Mouse (Mus musculus): ENCODE data around the gene Plcz1.

The Plcz1 gene

DNA sequence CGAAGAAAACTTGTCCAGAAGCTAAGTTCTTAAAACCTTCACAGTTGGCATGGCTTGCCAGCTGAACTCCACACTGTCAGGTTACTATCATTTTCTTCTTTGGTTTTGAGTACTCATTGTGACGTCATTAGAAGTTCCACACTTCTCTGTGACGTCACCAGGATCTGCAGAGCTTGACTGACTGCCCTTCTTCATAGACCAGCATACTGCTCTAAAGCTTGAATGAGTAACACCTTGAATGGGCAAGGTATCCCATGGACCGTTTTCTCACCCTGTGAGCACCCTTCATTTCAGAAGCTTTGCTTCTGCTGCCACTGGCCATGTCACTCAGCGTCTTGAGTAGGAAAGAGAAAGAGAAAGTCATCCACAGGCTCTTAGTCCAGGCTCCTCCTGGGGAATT is at the start of gene Plcz1:
TSS of gene Plcz1 (minus strand) at position 101 of the 400 bp plus-strand sequence.
- no peak for DNase-seq (ENCODE audit: inconsistent ontology term)

DNA sequence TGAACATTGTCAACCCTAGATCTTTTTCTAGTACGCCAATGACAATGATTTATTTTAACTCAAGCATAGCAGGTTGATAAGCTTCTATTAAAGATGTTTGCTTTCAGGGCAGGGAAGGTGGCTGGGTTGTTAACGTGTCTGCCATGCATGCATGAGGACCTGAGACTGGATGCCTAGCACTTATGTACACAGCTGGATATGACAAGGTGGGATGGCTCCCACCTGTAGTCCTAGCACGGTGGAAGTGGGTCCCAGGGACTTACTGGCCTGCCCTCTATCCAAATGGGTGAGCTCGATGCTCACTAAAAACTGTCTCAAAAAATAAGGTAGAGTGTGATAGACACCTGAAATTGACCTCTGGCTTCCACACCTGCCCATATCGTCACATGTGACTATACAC is 48.6 kb upstream of the Plcz1 start:
- no peak for DNase-seq (ENCODE audit: inconsistent ontology term)

DNA sequence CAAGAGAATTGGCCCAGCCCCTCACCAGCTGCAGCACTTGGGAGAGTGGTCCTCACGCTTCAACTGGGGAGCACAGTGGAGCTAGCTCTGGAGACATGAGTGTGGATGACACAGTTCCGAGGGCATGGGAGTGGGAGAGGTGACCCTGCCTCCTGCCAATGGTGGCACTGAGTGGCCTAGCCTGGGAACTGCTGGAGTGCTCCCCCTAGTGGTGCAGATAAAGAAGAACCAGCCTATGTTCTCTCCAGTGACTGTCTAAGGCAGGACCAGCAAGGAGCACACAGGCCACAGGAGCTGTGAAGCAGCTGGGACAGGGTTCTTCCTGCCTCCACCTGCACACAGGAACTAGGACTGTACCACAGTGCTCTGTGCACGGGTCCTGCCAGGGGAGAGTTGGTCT is 40.5 kb upstream of the Plcz1 start:
- no peak for DNase-seq (ENCODE audit: inconsistent ontology term)

DNA sequence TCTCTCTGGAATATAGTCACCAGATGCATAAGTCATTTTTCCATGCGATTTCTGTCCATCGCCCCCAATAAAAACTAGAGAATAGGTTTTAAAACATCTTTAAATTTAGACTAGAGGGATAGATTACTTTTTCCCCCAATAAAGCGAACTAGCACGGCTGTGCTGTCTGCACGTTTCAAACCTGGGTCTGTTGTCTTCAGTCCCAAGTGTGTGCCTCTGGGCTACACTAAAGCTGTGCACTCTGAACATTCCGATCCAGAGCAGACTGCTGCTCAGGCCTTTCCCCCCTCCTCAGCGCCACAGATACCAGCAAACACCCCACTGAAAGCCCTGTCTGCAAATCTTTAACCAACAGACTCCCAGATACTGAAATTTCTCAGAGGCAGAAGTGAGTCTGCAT is 39.7 kb upstream of the Plcz1 start:
- no peak for DNase-seq (ENCODE audit: inconsistent ontology term)

DNA sequence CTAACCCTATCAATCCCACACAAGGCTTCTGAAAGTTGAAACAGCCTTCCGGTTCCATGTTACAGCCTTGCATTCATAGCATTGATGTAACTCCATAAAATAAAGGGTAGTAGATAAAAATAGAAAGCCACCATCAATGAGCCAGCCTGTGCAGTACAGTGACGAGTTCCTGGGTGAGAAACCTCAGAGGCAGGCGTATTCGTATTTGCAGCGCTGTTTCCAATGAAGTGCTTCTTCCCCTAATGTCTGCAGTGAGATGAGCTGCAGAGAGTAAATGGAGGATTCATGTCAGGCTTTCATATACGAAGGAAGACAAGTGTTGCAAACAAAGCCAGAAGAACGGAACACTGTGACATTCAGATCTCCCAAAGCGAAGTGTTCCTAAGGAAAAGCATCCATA is 27.9 kb upstream of the Plcz1 start:
- no peak for DNase-seq (ENCODE audit: inconsistent ontology term)

DNA sequence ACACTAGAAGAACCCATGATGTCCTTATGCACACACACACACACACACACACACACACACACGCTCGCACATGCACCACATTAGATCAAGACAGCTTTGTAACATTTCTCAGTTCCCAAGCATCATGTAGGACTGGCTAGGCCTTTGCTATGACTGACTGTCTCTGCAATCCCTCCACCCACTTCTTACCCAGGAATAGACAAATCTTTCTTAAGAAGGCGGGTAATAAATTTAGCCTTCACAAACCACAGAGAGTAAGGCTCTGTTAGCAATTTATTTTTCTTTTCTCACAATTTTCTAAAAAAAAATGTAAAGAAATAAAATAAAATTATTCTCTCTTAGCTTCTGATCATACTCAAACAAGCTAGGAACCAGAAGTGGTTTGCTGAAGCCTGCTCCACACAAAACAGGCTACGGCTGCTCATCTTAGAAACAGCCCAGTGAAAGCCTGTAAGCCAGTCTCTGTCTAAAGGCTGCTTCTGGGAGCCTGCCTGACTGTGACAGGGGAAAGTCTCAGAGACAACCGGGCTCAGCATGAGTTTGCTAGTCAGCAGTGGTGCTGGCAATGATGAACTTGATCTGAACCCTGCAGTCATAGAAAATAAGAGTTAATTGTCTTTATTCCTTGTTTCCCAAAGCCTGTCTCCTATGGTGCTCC is 13.1 kb upstream of the Plcz1 start:
- no peak for DNase-seq (ENCODE audit: inconsistent ontology term)

DNA sequence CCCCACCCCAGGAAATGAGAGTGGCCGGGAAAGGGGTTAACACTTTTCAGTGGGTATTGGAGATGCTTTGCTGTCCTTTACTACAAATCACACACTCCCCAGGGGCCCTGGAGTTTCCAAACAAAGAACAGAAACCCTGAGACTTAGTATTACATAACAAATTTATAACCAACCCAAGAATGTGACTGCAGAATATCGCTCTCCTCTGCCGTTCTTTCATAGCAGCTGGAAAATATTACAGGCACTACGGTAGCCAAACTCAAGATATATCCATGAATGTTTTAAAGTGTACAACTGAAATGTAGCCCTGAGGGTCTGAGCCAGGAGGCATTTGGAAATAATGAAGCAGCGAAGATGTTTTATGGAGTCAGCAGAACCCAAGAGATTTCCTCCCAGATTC is 10.2 kb upstream of the Plcz1 start:
- no peak for DNase-seq (ENCODE audit: inconsistent ontology term)

DNA sequence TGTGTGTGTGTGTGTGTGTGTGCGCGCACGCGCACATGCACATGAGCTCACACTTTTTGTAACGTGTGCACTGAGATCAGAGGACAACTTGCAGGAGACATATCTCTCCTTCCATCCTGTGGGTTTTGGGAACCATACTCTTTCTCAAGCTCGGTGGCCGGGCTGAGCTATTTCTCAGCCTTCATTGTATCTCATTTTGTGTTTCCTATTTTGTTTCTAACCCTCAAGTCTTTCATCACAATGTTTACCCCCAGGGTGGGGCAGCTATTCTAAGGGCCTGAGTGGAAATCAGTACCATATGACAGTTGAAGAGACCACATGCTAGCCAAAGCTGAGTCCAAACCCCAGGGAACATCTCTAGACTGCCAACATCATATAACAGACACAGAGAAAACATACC is 305 bp downstream of the Plcz1 start, which contains the start of gene Capza3:
TSS of gene Capza3 (plus strand) at position 301 of the 400 bp plus-strand sequence.
- DNase-seq (ENCODE audit: inconsistent ontology term): no peak

DNA sequence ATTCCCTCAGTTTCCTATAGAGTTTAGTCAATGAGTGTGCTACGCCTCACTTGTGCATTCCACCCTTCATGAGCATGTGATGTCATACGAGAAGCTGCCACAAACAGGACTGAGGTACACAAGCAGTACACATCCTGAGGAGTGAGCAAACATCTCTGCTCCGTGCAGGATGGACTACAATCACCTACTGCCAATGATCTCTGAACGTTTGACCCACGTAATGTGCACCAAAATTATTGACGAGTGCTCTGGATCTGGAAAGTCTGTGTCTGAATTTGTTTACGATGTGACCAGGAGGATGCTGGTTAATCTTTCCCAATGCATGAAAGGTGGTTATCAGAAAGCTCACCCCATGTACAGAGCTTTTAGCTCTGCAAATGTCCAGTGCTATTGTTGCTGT is 16.9 kb downstream of the Plcz1 start:
- DNase-seq (ENCODE audit: inconsistent ontology term): no peak

DNA sequence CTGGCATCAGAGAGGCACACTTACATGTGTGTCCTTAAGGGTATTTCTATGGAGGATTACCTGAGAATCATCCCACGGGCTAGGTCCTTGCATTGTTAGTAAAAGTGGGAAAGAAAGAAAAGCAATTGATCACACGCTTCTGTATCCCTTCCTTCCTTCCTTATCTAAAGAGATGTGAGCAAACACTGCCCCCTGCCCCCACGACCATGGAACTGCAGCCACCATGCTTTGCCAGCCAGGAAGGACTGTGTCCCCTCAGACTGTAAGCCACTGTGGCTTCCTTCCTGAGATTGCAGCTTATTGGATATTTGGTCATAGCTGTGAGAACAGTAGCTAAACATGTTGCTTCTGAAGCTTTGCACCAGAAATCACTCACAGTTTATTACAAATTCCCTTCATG is 36.1 kb downstream of the Plcz1 start:
- no peak for DNase-seq (ENCODE audit: inconsistent ontology term)

DNA sequence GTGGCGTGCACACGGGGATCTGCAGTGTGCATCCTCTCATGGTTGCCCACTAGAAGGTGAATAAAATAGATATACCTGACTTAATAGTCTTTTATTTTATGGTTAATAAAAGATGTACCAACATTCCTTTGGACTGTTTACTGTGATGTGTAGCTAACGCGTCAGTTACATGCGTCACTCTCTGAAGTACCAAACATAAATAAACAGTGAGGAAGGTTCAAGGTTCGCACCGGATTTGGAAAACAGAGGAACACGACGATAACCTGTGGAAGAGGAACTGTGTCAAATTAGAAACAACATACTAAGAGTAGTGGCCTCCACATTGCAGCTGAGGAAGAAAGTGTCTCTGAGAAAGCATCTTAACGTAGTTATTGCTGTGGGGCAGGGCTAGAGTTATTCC is 51.7 kb downstream of the Plcz1 start:
- DNase-seq (ENCODE audit: inconsistent ontology term): no peak

DNA sequence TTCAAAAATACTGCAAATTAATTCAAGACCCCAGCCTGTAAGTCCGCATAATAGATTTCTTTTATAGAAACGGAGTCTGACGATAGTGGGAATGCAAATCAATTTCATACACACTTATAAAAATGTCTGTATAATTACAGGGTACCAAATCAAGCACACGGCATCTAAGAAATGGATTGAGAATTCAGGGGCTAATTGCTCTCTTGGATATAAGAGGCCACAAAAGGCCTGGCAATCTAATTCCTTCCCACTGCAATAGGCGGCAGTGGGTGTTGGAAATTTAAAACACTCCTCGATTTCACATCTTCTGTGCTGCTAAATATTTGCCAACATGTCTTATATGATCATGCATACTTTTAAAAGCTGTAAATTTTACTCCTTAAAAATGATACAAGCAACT is 52.2 kb downstream of the Plcz1 start:
- DNase-seq (ENCODE audit: inconsistent ontology term): no peak

DNA sequence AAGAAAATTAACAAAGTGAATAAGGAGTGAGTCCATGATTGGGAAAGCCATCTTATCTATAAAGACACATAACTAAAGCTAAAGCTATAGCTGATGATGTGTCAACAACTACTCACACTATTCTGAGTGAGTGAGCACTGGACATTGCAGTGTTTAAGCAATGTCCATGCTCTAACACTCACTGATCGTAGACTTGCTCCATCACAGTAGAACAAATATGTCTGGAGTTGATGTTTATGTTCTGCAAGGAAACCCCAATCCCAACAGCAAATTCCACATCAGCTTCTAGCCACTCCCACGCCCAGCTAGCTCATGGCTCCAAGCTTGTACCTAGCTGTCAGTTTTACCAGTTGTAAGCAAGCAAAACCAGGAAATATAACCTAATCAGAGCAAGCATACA is 54.7 kb downstream of the Plcz1 start:
- no peak for DNase-seq (ENCODE audit: inconsistent ontology term)

DNA sequence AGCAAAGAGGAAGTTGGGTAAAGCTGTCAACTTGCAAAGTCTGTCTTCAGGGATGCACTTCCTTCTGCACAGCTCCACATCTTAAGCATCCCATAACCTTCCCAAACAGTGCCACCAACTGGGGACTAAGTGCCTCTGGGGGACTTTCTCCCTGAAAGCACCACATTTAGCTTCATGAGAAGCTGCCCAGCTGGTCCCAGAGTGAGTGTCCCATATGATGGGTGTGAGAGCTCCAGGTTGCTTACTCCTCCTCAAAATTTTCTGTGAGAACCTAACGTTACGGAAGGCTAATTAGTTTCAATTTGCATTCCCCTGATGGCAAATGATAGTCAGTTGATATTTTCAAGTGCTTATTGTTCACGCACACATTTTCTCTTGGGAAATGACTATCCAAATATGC is 57.2 kb downstream of the Plcz1 start:
- no peak for DNase-seq (ENCODE audit: inconsistent ontology term)

DNA sequence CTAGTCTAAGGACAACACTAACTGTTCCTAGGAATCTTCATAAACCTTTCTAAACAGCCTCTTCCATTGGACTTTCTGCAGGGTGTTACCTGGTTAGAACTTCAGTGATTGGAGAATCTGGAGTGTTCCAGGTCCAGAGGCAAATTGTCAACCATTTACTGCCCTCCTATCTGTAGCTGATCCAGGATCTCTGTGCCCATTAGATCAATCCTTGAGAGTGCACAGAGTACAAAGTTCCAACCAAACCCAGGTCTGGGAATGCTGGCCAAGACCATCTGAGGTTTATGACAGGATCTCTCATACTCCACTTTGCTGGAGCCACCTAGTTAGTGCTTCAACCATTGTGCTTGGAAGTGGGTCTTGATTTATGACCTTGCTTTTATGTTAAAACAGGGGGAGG is 60.2 kb downstream of the Plcz1 start:
- no peak for DNase-seq (ENCODE audit: inconsistent ontology term)

DNA sequence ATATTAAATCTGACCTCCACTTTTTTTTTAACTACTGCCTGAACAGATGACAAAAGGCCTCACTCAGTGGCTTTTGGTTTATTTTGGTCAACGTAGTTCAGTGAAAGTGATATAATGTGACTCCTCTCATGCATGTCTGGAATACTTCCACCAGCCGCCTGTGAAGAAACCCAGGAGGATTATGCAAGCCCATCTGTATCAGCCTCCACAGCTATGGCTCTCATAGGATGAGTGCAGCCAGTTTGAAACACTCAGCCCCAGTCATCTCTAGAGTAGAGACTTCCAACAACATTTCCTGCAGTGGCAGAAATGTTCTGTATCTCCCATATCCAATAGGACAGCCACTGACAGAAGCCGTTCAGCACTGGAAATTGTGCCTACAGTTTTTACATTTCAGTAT is 63.1 kb downstream of the Plcz1 start:
- no peak for DNase-seq (ENCODE audit: inconsistent ontology term)

DNA sequence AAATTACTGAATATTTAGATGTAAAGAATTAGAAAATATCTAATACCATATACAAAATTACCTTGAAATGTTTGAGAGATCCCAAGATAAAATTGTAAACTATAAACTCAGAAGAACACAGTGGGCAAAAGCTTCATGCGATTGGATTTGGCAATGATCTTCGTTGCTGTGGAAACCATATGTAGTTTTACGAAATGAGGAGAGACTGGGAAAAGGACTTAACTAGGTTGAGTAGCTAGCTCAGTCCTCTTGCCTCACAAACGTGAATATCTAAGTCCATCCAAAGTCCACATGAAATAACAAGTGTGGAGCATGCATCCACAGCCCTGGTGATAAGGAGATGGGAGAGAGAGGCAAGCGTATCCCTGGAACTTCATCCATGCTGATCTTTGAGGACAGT is 66.6 kb downstream of the Plcz1 start:
- no peak for DNase-seq (ENCODE audit: inconsistent ontology term)

DNA sequence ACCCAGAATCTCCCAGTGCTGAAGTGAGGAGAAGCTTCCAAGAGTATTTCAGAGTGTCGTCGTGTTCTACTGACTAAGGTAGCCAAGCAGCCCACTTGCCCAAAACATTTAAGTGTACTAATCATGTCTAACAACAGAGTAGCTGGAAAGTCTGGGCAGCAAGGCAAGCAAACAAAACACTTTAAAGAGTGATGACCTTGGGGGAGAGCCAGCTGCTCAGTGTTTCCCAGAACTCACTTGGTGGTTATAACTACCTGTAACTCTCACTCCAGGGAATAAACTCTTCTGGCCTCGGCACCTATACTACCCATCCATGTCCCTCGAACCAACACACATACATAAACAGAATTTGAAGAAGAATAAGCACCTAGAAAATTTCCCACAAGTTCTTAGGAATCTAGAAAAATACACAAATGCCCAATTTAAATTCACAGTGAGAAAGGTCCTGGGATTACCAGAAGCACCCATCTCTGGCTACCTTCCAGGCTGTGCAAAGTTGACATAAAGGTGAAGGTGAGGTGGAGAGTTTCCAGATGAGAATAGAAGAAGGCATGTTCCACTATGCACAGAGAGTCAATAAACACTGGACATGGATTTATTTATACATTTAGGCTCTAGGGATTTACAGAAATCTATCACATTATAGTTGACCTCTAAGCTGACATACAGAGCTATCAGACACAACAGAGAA is 69.5 kb downstream of the Plcz1 start:
- no peak for DNase-seq (ENCODE audit: inconsistent ontology term)

DNA sequence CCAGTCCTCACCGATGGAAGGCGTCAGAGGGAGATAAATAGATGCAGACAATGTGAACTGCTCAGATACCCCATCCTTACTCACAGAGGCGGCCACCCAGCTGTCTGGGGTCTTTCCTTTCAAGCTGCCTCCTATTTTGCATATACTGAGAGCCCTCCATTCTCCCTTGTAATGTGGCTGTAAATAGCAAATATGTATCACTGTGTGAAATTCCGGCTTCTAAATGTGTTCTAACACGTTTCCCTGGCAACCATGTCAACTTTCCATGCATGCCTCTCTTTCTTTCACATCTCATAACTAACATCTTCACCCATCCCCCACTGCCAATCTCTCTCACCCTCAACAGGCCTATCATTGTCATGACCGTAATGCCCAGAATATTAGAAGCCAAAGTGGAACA is 74.6 kb downstream of the Plcz1 start:
- DNase-seq (ENCODE audit: inconsistent ontology term): no peak

DNA sequence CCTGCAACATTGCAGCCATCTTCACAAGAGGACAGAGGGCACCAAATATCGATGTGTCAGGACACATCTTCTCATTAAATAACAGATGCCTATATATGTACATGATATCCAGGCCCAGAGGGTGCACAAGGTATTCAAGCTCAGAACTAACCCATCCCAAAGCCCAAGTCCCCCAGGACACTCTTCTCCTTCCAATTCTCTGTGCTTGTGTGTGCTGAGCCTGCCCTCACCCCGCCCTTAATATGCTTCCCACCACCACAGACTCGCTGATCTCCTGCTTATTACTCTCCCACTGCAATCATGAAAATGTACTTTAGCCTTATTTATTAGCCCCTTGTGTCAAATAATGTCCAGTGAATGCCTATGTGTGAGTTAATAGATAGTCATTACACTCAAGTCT is 76.4 kb downstream of the Plcz1 start:
- DNase-seq (ENCODE audit: inconsistent ontology term): no peak

DNA sequence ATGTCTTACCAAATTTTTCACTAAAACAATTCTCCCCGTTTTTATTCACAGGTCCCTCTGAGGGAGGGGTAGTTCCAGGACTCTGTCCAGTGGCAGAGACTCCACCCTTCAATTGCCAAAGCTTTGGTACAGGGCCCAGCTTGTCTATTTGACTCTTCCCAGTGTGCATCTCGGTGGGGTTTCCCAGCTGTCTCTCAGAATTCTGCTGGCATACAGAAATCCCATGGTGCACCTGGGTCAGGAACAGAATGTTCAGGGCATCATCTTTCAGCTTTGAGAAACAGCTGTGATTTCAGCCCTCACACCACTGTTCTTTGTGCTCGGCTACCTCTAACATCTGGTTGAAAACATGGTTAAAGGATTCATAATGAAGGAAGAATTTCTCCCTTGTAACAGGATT is 77.5 kb downstream of the Plcz1 start:
- DNase-seq (ENCODE audit: inconsistent ontology term): no peak

DNA sequence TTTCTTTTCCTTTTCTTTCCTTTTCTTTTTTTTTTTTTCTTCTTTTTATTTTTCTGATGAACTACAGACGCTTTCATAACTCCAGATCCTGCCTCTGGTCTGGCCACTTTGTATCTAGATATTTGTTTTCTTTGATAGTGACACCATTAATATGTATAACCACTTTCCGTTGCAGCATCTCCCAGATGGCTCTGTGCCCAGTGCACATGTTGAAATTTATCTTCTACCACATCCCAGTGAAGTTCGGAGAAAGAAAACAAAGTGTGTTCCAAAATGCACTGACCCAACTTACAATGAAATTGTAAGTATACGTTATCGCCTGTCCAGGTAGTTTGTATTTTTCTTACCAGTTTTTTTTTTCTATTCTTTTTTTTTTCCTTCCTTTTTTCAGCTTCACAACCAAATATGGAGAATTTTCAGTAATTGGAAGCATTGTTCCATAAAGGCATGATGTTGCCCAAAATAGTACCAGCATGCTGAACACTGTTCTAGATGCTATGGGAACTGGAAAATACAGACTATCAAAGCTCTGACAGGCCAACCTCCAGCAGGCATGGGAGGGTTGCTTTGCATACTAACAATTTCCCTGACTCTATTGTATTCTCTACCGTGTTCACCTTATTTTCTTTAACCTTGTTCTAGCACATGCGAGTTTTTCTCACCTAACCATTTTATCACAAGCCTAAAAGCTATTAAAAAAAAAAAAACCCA is 83.6 kb downstream of the Plcz1 start:
- no peak for DNase-seq (ENCODE audit: inconsistent ontology term)

DNA sequence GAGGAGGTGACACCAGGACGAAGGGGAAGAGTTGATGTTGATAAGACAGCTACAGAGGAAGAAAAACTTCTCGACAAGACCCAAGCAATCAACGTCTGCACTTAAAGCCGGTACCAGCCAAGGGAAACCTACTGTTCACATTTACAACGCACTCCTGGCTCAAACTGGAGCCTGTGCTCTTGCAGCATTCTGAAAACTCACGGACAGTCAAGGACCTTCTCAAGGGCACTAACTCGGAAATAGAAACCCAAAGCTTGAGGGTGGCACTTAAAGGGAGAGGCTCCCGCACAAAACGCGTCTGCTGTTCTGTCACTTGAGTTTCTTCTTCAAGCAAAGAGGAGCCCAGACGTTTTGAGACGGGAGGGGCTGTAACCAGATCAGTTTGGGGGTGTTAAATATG is 87.7 kb downstream of the Plcz1 start:
- no peak for DNase-seq (ENCODE audit: inconsistent ontology term)
